Mouse (Mus musculus) testis, postnatal 10 days (tissue): Measurements from ENCODE around the gene Vti1a.

Experiments used
- DNase-seq: peaks from one replicate; pipeline ENCODE4 v3.0.0; 2021; ENCODE audit warnings: low spot score

Vti1a gene

DNA sequence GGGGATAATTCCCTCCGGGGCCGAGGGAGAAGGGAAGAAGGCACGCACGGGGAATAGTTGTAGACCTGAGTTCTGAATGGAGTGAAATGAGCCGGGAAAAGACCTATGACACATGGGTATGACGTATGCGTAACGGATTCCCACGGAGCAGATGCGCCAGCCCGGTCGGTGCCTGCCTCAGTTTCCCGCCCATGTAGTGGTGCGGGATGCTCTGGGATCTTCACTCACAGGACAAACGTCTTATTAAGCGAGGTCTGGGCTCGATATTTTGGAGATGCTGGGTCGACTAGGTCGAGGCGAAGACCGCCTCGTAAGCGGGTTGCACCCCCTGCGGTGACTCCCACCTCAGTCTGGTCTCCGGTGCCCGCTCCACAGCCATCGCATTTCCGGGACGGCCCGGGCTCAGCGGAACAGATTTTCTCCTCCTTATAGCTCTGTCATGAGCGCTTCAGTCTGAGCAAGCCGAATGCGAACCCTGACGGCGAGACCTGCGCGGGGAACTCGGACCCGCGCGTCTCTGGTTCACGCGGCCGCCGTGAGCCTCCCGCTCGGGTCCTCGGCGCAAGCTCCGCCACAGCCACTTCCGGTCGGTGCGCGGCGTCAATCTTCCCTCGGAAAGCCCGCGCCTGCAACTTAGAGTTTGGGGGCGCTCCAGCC, 515 bp upstream of the Vti1a start, which contains the start of gene Zdhhc6:
Gene Zdhhc6, minus strand, starts transcription at position 581 of the 657 bp plus-strand sequence.
- peak; percentile 92 for DNase-seq

DNA sequence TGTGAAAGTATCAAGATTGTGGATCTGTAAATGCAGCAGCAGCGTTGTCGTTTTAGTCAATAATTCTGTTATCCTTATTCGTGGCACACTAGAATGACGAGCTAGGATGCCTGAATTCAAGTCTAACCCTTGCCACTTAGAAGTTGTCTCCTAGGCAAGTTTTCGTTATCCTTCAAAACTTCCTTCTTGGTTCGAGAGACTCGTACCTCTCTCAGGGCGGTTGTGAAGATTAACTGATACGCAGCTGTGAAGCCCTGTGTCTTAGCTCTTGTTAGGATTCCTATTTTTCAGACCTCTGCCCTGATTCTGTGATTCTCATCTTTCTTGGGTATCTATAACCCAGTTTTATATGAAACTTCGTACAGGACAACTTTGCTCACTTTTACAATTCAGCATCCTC, 806 bp downstream of the Vti1a start:
- DNase-seq: no peak

DNA sequence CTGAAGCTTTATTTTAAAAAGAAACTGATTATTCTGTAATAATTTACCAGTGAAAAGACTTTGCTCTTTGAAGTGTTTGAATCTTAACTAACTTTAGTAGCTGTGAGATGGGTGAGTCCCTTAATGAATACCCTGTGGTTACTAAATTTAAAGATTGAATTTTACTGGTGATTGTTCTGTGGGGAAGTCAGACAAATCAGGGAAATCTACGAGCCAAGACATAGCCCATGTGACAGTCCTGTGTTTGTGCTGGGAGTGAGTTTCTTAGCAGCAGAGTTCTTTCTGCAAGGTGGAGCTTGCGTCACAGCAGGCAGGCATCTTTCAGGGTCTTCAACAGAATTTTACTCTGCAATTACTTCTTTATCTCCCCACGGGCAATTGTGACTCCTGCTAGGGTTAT, 2.9 kb downstream of the Vti1a start:
- no peak for DNase-seq

DNA sequence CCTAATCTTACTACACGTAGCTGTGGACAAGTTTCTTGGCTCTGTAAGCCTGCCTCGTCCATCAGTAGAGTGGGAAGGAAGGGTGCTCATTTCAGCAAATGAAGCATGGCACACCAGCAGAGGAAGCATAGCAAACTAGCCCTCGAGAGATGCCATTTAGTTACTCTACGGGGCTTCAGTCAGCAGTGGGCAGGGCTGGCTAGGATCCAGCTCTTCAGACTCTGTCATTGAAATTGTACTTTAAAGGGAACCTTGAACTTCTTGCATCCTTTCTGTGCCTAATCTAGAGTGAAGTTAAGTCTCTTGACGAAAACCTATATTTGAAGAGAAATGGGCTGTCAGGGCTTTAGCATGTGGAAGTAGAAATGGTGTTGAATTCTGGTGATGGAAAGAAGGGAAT, 3.4 kb downstream of the Vti1a start:
- no peak for DNase-seq

DNA sequence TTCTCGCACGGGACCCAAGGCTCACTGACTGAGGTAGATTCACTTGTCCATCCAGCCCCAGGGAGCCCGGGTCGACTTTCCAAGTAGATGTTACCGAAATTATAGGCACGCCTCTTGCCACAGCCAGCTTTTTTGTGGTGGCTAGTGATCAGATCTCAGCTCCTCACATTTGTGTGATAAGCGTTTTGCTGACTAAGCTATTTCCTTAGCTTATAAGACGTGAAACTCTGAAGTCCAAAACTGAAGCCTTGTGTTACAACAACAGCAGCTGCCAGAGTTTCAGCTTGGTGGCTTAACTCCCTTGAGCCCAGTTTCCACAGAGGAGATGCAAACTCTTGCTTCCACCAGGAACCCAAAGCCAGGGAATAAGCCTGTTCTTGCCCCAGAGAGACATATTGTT, 6.5 kb downstream of the Vti1a start:
- DNase-seq: no peak

DNA sequence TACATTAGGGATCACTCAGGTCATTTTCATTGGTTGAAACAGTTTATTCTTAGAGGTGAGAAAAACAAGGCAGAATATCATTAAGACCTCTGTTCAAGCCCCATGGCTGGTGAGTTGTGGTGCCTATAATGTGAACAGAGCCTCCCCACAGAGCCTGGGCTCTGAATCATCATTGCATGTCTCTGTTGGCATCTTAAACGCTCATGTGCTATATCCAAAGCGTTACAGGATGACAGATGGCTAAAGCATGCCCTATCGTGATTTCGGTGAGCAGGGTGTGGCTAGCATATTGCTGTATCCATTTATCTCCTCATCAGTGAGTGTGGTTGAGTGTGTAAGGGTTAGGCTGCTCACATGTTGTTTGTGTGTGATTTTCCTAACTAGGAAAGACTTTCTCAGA, 11.4 kb downstream of the Vti1a start:
- DNase-seq: no peak

DNA sequence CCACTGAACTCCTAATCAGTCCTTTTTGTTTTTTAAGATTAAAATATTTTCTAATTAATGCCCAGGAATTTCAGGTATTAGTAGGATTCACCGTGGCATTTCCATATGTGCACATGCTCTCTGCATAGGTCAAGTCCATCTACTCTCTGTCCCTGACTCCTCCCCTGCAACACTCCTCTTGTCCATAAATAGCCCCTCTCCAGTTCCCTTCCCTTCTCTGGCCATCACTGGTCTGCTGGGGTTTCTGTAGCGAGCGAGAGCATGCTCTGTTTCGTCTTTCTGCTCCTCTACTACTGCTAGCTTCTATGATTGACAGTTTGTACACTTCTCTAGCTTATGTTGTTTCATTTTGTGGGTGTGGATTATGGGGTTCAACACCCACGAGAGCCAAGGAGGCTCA, 15.7 kb downstream of the Vti1a start:
- no peak for DNase-seq

DNA sequence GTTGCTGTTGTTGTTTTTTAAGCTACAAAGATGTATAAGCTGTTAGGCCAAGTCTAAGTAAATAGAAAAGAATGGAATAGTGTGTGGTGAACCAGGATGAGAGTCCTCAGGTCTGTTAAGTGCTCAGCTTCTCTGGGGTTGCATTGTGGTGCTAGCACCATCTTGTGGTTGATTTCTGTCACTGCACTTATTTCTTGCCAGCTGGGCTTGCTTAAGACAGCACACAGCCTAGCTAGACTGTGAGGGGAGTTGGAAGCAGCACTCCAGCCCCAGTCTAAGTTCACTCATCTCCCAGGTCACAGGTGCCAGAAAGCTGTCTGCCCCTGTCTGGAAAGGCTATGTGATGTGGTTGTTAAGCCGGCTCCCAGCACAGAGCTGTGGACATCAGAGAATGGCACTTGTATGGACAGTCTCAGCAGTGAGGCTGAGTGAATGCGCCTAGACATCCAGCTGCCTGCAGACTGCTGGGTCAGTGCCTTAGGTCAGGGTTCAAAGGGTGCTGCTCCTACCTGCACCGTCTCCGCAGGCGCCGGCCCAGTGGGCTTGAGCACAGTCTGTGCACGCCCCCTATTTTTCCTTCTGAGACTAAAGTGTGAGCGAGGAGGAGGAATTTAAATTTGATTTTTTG, 16.7 kb downstream of the Vti1a start:
- DNase-seq: peak; percentile 54

DNA sequence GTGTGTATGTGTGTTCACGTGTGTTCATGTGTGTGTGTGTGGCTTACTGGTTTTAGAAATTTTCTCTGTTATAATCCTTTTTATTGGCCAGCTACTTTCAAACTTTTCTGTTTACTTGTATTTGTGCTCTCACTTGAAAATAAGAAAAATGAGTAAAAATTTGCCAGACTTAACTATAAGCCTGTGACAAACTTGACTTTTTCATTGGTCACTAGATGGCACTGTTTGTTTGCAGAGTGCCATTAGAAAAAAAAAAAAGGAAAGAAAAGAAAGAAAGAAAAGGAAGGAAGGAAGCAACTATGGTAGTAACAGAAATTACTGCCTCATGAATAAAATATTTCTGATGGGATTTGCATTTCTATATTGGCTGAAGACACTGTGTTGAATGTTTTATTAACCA, 19.8 kb downstream of the Vti1a start:
- DNase-seq: no peak

DNA sequence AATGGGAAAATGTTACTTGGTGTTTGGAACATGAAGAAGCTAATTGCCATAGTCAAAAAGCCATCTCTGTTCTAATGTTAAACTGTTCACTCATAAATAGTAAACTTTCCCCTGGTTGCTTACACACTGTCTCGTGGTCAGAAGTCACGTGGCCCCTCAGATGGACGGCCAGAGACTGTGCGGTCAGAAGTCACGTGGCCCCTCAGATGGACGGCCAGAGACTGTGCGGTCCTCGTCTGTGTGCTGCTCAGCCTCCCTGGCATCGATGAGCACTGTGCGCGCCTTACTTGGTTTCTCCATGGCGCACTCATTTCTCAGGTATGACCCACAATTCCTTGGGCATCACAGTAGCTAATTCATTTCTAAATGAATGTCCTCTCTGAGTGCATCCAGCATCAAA, 20.3 kb downstream of the Vti1a start:
- no peak for DNase-seq

DNA sequence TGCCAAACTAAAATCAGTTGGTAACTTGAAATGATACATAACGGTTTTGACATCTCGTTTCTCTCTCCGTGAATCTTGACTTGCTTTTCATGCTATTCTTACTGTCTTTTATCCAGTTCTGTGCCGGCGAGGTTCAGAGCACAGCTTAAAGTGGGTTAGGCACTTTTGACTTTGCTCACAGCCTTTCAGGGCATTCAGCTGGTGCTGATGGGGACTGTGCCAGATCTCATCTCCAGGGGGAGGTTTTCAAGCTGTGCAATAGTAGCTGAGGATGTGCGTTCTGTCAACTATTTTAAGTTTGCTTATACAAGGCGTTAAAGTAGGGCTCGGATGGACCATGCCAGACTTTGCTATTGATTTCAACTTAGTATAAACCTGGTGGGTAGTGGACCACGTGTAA, 21.0 kb downstream of the Vti1a start:
- DNase-seq: no peak

DNA sequence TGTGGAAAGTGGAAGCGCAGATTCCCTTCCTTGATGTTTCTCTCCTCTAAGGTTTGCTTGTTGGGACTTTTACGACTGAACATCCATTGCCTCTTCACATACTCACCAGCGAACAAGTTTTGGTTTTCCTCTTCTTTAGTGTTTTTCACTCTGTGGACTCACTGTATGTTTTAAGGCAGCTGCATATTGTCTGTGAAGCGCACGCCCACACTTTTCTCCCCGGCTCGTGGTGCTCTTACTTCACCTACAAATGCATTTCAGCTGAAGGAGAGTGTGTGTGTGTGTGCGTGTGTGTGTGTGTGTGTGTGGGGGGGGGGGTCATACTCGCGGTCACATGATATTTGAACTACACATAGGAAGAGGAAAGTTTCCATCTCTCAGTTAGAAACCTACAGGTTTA, 21.6 kb downstream of the Vti1a start:
- no peak for DNase-seq

DNA sequence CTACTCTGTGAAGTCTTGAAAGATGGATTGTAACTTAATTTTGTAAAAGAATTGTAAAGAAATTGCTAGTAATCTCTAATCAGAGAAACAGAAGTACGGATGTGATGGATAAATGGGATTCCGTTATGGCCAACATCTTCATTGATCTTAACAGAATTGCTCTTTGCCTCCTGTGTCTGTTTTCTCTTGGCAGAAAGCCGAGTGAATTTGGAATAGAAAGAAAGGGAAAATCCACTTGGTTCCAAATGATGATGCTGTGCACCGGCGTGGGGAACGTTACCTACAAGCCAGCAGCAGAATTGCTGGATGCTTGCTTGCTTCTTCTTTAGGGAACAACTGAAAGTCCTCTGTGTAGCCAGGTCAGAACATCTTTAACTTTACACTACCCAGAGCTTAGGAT, 24.4 kb downstream of the Vti1a start:
- no peak for DNase-seq

DNA sequence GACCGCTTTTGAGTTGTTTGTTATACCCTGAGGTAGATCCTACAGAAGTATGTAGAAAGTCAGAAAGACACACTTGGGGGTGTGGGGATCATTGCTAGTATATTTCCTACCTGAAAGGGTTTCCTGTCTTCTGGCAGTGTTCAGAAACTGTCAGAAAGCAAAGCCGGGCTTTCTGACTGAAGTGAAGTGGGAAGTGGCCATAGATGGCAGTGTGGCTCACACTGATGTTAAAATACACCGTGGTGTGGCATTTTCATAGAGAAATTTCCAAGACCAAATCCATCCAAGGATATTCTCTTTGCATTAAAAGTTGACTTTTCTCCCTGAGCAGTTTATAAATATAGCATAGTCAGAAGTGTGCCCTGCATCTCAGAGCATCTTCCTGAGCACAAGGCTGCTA, 25.3 kb downstream of the Vti1a start:
- no peak for DNase-seq

DNA sequence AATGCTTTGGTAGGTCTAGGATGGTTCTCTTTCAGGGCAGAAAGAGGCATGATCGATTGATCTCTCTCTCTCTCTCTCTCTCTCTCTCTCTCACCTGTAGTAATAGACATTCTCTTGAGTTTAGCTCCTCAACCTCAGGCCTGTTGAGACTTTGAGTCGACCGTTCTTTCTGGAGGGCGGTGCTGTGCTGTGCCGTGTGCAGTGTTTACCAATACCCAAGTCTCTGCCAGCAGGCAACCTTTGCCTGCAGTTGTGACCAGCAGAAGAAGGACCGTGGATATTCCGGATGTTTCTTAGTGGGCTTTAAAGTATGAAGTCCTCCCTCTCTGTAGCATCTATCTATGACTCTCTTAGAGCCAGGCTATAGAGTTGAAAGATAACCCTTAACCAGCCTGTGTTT, 26.3 kb downstream of the Vti1a start:
- no peak for DNase-seq

DNA sequence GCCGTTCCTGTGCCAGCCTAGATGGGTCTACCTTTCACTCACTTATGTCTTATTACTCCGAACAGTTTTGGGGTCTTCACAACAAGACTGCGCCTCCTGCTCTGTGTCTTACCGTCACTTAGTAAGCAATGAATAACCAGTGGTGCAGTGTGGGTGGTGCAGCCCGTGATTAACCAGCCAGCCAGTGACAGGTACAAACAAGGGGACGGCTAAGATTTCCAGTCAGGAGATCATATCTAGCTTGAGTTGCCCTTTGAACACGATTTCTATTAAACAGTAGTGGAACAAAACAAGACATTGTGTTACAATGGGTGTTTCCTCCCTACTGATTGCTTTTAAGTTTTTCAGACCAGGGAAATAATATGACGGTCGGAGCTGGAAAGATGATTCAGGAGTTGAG, 27.2 kb downstream of the Vti1a start:
- DNase-seq: no peak

DNA sequence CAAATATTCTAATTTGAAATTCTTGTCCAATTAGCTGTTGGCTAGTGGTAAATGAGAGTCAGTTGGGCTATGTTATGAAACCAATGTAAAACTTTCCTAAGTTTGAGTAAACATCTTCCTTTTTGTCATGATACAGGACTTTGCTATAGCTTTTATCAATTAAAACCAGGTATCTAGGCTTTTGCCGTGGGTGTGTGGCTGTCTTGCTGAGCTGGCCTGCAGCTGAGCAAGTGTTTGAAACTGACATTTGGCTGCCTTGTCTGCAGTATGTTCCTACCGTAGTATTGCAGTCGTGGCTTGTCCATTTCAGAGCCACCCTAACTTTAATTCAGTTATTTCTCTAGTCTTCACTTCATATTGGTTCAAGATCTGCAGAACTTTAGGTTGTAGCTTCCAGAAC, 32.1 kb downstream of the Vti1a start:
- no peak for DNase-seq

DNA sequence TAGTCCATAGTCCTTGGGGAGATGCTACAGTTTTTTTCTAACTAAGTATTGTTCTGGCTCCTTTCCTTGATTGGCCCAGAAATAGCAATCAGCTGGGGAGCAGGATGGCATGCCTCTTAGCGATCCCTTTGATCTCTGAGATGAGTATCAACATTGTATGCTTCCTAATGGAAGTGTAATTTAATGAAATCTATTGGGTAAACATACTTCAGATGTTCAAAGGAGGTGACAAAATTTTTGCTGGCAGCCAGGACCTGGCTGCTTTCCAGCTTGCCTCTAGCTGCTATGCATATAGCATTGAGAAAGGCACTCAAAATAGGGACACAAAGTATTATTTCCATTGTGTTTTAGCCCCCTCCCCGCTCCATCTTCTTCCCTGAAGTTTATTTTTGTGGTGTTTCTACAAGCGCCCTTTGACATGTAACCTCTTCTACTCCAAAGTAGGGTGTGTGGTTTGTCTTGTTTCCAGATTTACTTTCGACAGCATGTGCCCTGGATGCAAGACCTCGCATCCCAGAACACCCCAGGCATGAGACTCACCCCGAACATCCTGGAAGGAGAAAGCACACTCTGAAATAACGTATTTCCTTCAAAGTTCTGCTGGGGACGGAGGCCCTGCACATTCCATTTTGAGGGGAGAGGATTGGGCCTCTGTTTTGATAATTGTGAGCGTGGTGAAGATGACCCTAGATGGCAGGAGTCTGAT, 34.7 kb downstream of the Vti1a start:
- no peak for DNase-seq

DNA sequence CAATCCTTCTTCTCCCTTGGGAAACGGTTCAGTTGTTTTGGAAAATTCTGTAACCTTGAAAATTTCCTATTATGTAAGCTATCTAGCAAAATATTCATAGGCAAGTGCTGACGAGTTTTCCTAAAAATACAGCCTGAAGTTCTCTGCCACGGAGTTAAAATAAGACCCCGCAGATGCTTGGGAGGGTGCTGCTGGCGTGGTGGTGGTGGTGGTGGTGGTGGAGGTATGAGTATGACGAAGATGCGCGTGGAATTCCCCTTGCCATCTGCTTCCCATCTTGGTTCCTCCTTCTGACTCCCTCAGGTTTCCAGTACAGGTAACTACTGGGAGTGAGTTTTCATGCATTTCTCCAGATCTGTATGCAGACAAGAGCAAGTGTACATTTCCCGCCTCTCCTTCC, 46.5 kb downstream of the Vti1a start:
- DNase-seq: no peak

DNA sequence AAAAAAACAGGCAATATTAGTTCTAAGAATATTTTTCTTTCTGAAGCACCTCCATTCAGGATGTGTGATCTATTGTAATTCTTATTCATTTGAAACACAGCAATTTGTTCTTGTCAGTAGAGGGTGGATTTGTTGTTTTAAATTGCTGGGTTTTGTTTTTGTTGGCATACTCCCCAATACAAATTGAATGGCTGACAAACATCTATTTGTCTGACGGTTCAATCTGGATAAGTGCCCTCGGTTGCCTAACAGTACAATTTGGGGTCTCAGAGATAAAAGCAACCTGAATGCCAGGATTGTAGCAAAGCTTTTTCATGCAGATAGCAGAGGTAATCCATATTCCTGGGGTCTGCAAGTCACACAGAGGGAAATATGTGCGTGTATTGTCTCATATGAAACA, 53.6 kb downstream of the Vti1a start:
- no peak for DNase-seq

DNA sequence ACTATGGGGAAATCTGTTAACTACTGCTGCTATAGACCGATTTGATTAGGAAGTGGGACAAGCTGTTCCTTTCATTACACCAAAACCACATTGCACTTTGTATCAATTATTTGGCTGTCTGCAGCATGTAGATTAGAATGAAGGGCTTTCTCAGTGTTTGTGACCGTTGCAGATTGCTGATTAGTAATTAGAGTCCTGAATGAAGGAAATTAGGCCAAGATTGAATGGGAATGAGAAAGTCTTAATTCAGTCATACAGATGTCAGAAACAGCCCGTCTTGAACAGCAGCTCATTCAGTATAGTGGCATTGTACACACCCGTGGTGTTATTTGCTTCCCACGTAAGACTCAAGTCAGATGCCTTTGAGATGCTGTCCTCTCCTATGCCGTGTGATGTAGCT, 60.2 kb downstream of the Vti1a start:
- no peak for DNase-seq

DNA sequence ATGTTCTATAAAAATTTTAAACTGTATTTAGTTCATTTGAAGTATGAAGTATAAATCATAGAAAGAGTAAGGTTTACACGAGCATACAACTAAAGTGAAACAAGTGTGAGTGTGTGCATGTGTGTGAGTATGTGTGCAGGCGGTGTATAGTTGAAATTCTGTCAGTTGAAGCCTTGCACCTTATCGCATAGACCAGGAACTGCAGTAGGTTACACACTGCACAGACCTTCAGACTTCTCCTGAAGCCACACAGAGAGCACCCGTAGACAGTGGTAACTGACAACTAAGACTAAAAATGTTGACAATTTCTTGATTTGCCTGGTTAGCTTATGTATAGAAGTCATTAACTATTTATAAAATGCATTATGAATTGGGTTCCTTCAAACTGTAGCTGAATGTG, 61.4 kb downstream of the Vti1a start:
- DNase-seq: no peak

DNA sequence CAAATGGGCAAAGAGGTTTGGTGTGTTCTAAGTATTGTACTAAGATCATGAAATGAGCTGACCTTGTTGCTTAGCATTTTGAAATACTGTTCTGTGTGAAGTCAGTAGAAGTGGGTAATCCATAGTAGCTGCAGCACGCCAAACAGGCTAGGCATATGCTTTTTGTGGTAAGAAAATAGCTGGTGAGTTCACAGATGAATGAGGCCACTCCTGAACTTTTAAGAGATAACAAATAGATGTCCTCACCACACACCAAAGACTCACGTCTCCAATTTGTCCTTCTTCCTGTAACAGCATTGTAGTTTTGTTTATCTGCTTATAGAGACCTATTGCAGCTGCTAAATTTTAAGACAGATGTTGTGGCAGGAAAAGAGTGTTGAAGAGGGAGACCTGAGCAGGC, 62.8 kb downstream of the Vti1a start:
- no peak for DNase-seq

DNA sequence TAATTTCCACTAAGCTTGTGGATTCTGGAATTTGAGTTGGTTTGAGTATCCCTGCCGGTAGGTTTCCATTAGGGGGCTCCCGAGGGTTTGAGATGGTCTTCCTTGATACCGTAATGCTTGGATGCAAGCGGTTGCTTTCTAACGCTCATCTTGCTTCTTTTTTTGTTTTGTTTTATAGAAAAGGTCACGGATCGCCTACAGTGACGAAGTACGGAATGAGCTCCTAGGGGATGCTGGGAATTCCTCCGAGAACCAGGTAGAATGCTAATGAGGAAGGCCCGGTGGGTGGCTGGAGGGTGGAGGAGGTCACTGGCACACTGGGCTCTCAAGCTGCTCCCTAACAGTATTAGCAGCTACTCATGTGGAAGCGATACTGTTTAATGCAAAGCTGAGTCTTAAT, 64.7 kb downstream of the Vti1a start:
- no peak for DNase-seq
